Mouse (Mus musculus): ENCODE data around the gene Msh2.

DNA sequence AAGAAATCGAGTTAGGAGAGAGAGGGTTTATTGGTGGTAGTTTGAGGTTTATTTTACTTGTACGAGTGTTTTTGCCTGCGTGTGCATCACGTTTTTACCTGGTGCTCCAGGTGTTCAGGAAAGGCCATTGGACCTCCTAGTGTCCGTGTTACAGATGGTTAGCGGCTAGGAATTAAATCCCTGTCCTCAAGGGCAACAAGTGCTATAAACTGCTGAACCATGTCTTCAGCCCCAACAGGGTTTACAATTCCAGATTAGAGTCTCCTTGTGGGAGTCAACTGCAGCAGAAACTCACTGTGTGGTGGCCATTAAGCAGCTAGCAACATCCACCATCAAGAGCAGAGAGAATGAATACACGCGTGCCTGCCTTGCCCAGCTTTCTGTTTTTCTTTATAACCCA is 29.4 kb upstream of the Msh2 start:
- TF ChIP-seq CTCF (conservative IDR thresholded peaks at IDR 0.05; ENCODE audit: low read length) (no peak), POU5F1 (IDR thresholded peaks at IDR 0.05; ENCODE audit: borderline replicate concordance, low read length) (no peak), NANOG (IDR thresholded peaks at IDR 0.05; ENCODE audit: borderline replicate concordance, low read length) (no peak)

Data from E14TG2a.4 (cell line).